Mouse (Mus musculus): Measurements from ENCODE around the gene Abca4.
A peak's percentile ranks its signal among the peaks of the same experiment; 100 is the strongest.
"Not testable (repeated sequence)": the region's sequence is repeated elsewhere in the genome, so short reads cannot be mapped to it uniquely, and the experiment has no call there.

The Abca4 gene

GRCm38 (mm10) chr3:122058439-122059198, 14.4 kb downstream of the Abca4 start:
- DNase-seq: no peak

DNA sequence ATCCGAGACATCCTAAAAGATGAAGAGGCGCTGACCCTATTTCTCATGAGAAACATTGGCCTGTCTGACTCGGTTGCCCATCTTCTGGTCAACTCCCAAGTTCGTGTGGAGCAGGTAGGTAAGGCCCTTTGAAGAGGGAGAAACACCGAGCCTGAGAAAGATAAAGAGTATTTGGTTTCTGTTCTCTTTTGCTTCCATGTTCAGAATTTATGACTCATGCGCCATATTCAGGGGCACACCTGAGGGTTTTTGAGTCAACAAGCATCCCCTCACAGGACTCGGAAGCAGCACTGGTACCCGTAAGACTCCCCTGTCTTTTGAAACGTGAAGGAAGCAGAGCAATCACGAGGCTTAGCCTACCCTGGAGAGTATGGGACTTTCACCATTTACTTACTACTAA, 18.3 kb downstream of the Abca4 start:
- no peak for DNase-seq

DNA sequence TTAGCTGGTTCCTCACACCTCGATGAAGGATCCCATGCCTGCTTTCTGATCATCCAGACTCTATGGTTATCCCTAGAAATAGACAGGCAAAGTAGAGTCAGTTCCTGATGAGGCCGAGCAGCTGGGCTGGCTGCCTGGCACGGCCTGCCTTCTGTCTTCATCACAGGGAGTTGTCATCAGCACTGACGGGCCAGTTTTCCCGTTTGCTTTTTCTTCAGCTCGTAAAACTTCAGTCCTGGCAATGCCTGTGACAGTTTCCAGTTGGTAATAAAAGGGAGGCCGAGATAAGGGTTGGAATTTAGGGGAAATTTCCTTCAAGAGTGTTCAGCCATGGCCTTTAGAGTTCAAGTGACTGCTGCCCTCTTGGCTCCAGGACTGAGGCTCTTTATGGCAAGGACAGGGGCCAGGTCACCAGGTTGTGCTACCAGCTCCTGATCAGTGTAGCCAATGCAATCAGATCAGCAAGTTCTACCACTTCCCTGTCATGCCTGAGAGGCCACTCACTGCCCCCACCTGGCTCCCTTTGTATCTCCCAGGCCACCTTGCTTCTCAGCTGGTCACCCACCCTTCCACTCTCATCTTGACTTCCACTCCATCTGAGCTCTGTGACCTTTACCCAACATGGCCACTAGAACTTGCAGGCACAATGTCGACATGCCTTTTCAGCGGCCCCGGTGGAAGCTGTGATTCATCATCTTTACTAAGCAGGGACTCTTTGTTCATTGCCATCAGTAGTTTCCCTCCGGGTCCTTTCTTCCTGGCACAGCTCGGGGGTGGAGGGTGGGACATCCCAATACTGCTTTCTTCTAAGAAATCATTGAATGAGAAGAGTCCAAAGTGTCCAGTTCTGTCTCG, 20.5 kb downstream of the Abca4 start:
- DNase-seq: no peak

DNA sequence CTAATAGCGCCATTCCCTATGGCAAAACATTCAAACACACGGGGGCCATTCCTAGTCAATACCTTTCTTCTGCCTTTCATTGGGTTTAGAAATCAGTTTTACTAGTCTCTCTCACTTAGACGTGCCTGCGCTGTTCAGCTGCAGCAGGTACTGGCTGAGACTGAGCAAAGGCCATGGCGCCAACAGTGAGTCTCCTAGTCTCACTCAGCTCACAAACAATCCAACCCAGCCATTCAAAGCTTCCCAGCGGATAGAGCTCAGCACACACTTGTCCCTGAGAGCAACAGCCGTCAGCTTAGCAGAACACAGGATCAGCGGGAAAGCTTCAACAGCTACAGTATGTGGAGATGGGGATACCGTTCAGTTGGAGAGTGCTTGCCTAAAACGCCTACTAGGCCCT, 27.5 kb downstream of the Abca4 start:
- DNase-seq: no peak

DNA sequence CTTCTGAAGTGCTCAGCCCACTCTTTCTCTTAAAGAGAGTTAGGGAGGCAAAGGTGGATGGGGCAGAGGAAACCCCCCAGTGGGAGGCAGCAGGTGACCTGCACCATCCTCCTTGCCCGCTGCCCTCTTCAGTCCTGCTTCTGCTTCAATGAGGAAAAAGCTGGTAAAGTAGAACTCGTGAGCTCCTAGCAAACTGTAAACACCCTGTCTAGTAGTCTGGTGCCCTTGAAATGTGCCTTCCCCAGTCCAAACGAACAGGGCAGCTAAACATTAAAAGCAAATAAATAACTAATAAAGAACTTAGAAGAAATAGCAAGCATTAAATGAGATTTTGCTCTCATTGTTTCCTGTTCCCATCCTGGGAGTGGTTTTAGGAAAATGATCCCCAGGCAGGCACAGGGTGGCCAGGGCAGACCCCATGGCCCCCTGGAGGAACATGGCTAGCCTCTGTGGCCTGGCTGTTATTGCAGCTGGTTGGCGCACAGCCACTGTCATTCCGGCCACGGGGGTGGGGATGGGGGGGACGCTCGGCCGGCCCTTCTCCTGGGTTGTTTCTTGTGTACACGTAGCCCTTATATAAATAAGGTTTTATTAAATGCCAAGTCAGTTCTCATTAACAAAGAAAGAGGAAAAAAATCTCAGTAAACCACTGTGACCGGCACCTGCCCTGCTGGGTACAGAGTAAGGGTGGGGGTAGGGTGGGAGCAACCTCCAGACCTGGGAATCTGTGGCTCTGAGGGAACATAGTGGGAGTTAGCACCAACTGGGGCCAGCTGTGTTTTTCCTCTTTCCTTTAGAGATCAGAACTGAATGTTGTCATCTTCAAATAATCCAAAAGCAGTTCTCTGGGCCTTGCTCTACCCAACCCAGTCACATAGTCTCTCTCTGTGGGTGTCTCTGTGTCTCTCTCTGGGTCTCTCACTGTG, 28.7 kb downstream of the Abca4 start:
- DNase-seq: no peak

DNA sequence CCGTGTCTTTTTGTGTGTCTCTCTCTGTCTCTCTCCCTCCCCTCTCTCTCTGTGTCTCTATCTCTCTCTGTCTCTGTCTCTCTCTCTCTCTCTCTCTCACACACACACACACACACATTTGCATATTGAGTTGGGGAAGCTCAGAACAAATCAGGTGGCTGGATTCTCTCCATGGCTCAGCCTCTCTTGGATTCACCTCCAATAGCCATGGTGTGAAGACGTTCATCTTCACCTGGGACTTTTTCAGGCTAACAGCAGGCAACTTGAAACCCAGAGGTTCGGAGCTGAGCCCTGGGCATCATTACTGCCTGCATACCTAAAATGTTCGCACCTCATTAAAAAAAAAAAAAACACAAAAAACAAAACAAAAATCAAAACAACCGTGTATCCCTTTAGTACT, 29.4 kb downstream of the Abca4 start:
- no peak for DNase-seq

- no peak for DNase-seq
Measured at GRCm38 (mm10) chr3:122074334-122074733, 30.1 kb downstream of the Abca4 start.

DNA sequence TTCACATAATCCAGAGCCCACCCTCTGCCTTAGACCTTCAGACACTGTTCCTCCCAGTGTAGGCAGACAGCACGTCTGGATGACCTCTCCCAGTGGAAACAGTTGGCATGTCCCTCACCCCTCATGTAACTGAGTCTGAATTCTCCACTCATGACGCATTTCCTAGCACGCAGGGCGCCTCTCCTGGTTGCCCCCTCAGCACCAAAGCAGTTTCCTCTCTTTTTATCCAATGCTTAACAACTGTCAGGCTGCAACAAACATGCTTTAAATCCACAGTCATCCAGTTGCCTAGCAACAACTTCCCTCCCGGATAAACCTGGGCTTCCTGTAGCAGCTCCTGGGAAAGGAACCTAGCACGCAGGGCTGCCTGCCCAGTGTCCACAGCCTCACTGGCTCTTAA, 33.9 kb downstream of the Abca4 start:
- no peak for DNase-seq

GRCm38 (mm10) chr3:122079172-122079571, 34.9 kb downstream of the Abca4 start:
- no peak for DNase-seq

- DNase-seq: not testable (repeated sequence)
Measured at GRCm38 (mm10) chr3:122081634-122082033, 37.4 kb downstream of the Abca4 start.

GRCm38 (mm10) chr3:122082338-122082737, 38.1 kb downstream of the Abca4 start:
- DNase-seq: no peak

DNA sequence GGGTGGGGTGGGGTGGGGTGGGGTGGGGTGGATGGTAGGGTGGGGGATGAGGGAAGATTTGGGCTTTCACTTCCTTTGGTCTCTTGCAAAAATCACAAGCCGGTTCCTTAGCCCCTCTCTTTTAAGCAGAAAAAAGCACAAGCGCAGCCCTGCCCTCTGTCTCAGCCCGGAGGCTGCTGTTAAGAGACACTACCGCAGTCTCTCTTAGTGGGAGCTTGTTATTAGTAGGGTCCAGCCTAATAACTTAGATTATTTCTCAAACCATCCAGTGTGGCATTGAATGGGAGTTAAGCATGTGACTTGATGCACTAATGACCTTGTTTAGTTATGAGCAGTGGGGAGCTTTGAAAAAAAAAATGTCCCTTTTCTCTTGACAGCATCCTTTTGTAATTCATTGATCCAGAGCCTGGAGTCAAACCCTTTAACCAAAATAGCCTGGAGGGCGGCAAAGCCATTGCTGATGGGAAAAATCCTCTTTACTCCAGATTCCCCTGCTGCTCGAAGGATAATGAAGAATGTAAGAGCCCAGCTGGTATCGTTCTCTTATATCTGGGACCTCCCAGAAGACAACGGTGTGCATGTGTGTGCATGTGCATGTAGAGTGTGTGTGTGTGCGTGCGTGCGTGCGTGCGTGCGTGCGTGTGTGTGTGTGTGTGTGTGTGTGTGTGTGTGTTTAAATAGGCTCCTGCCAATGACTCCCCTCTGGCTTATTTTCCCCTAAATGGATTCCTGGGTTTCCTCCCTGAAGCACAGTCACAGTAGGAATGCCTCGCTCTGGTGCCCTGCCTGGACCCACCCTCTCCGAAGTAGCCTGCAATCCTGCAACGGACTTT, 41.1 kb downstream of the Abca4 start:
- DNase-seq: peak; percentile 35

DNA sequence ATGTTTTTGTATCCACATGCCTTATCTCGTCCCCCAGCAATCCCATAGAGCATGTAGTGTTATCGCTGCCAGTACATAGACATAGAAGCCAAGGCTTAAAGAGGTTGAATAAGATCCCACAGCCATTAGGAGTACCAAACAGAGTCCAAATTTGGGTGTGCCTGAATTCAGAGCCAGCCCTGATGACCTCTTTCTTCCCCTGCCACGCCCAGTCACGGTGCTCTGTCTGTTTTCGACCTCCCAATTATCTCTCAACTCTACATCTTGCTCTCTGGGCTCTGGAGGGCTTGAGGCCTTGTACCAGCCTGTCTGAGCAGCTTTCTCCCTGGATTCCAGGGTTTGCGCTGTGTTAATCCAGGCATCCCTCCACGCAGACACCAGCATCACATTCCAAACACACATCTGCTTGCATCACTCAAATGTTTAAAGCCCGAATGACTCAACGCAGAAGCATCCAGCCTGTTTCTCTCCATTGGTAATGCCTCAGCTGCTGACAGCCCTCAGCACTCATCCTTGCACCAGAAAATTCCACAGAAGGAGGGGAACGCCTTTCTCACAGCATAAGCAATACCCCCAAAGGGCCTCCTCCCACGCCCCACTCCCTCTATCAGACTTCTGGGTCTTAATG, 43.9 kb downstream of the Abca4 start:
- no peak for DNase-seq

- DNase-seq: no peak
Measured at GRCm38 (mm10) chr3:122090338-122090737, 46.1 kb downstream of the Abca4 start.

DNA sequence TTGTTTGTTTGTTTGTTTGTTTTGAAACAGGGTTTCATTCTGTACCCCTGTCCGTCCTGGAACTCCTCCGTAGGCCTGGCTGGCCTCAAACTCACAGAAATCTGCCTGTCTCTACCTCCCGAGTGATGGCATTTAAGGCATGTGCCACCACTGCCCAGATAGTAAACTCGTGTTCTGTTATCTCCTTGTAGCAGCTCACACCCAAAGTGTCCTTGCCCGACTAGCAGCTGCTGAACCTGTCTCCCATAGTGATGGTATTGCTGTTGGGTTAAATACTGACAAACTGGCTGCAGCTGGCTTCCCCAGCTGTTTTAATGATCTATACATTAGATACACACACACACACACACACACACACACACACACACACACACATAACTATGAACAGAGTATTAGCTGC, 55.5 kb downstream of the Abca4 start:
- no peak for DNase-seq

GRCm38 (mm10) chr3:122102091-122102490, 57.8 kb downstream of the Abca4 start:
- DNase-seq: no peak

DNA sequence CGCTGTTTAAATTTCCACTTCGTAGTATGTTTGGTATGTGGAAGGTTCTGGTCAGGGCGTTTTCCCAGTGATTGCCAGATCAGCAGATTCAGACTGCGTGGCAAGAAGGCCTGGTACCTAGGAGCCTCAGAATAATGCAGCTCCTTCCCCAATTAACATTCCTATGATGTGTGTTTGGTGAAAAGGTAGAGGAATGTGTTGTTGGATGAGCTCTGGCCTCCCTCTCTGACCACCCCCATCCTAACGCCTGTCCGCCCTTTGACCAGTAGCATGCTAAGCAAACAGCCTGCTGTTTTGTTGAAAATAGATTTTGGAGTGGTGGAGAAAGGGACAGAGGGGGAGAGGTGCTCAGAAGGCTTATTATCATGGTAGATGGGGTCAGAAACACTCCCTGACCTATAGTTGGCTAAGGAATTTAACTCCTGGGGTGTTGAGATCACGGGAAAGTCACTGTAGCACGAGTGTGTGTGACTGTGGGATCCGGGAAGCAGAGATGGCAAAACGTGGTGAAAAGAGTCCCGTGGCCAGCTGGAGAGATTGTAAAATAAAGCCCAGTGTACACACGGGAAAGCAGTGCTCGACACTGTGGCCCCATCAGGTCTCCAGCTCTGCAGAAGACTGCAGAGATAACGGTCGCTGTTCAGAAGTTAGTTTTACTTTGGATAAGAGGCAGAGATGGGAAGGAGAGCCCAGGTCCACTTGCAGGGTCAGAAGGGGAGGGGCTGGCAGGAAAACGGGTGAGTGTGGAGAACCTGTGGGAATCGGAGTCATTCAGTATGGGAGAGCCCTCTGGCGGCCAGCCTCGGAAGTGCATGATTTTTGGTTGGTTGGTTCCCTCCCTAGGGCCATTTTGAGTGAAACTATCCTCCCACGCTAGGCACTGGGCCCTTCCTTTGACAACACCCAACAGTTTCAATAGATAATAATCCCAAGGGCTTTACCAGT, 59.9 kb downstream of the Abca4 start:
- peak; percentile 81 for DNase-seq

- DNase-seq: no peak
Measured at GRCm38 (mm10) chr3:122106920-122107319, 62.7 kb downstream of the Abca4 start.

GRCm38 (mm10) chr3:122107643-122108194, 63.5 kb downstream of the Abca4 start:
- no peak for DNase-seq

DNA sequence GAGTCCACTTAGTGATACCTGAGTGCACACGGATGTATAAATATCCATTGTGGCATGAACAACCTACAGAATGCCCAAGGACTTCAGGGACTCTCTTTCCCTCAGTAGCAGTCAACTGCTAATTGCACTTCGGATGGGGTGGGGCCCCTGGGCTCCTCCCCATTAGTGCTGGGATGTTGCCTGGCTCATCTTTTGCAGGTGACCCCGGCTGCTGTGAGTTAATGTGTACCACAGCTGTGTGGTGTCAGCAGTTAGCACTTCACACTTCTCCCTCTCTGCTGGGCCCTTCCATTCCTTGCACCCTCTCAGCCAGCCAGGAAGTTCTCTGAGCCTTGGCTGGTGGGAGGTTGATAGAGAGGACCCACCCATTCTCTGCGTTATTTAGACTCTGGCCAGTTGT, 65.2 kb downstream of the Abca4 start:
- no peak for DNase-seq

Data from cerebellum, adult 8-10 months (tissue).